ENCODE assay signal across 18 mouse cellular contexts in genomic region chr13:117838264-117838663, GRCm38 (mm10).
"Had no signal": no experiment of that assay in that cellular context is flagged by ENCODE, and none has a peak within 500 bp of the region (broad histone marks: within the 10 kb centered on the region; RNA-seq: fewer than 3 reads in every experiment).

No protein-coding gene starts in this region.

- DNase-seq: kidney, adult 18-20 months; kidney, adult 9 months; kidney, postnatal 14 days; kidney, postnatal 4 days; liver, embryonic 13.5 days; lung, embryonic 14.5 days; retina, postnatal 1 day; right cerebral cortex, postnatal 25 days; thymus, postnatal 25 days had no signal

- H3K9me3 ChIP-seq: intestine, embryonic 15.5 days; liver, embryonic 13.5 days; midbrain, embryonic 12.5 days; neural tube, embryonic 13.5 days; stomach, embryonic 15.5 days had no signal

- H3K27ac ChIP-seq: intestine, embryonic 15.5 days; left cerebral cortex, adult 2 months; liver, embryonic 13.5 days; macrophage; midbrain, embryonic 12.5 days; neural tube, embryonic 13.5 days; stomach, embryonic 15.5 days had no signal

- H3K27me3 ChIP-seq: intestine, embryonic 15.5 days; liver, embryonic 13.5 days; midbrain, embryonic 12.5 days; neural tube, embryonic 13.5 days; stomach, embryonic 15.5 days had no signal

- H3K4me2 ChIP-seq: intestine, embryonic 15.5 days; liver, embryonic 13.5 days; lung, embryonic 14.5 days; midbrain, embryonic 12.5 days; neural tube, embryonic 13.5 days; stomach, embryonic 15.5 days had no signal

- H3K36me3 ChIP-seq: intestine, embryonic 15.5 days; liver, embryonic 13.5 days; midbrain, embryonic 12.5 days; neural tube, embryonic 13.5 days; stomach, embryonic 15.5 days had no signal

- ATAC-seq: intestine, embryonic 15.5 days; lung, postnatal 0 days; midbrain, embryonic 16.5 days had no signal

- H3K9ac ChIP-seq: intestine, embryonic 15.5 days; liver, embryonic 13.5 days; lung, embryonic 14.5 days; midbrain, embryonic 12.5 days; neural tube, embryonic 13.5 days; stomach, embryonic 15.5 days had no signal

- H3K4me1 ChIP-seq: intestine, embryonic 15.5 days; liver, embryonic 13.5 days; midbrain, embryonic 12.5 days; neural tube, embryonic 13.5 days; stomach, embryonic 15.5 days had no signal

- H3K4me3 ChIP-seq: intestine, embryonic 15.5 days; left cerebral cortex, adult 2 months; liver, embryonic 13.5 days; midbrain, embryonic 12.5 days; myocyte; neural tube, embryonic 13.5 days; stomach, embryonic 15.5 days had no signal
